Mouse (Mus musculus) thymus, postnatal 0 days (tissue): ENCODE data around the gene App. TPM values are rescaled to one million over a fixed set of nuclear protein-coding genes. Genes with fewer than 3 reads are reported as not detected.

Experiments used
- DNase-seq: peaks from one replicate; pipeline ENCODE4 v3.0.0-alpha.2; 2015; ENCODE audit warnings: low spot score
- polyA plus RNA-seq: library from polyadenylated mRNA; unstranded; fragments of >200 nt; fragmentation: Nextera tagmentation; extraction: Ambion mirVana; gene quantifications from 2 replicates; pipeline ENCODE4 v1.2.1, GENCODE M21; 2015

The App gene
- polyA plus RNA-seq, 1 experiment from 2014 or later = 37.1 TPM

DNA sequence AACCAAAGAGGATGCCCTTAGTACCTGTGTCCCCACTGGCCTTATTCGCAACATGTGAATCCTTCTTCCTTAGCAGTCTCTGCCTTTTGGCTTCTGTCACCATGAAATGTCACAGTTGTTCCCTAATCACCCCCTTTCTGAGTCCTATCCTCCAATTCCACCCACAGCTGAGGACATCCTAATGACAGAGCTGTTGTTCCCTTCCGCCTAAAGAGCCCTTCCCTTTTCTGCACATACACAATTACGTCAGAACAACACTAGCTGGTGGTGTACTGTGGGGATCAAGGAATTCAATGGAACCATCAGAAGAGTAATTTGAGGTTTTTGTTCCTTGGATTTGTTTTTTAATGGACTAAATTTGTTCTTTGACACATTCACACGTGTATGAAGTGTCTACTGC lies 48.9 kb downstream of the App start:
- DNase-seq = no peak

DNA sequence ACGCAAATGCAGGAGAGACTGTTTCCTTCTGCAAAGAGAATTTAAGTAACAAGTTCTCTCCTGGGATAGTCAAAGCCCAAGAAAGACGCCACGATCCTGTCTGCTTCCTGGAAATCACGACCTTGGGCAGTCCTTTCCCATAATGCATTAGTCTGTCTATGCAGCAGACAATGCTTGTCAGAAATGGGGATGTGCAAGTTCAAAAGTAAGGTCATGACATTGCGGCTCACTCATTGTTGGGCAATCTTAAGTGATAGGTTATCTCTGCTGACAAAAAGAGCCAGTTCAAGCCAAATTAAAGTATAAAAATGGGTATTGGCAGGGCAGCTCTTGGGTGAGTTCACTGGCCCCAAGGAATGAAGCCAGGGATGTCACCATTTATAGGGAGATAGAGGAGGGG lies 51.6 kb downstream of the App start:
- no peak for DNase-seq

DNA sequence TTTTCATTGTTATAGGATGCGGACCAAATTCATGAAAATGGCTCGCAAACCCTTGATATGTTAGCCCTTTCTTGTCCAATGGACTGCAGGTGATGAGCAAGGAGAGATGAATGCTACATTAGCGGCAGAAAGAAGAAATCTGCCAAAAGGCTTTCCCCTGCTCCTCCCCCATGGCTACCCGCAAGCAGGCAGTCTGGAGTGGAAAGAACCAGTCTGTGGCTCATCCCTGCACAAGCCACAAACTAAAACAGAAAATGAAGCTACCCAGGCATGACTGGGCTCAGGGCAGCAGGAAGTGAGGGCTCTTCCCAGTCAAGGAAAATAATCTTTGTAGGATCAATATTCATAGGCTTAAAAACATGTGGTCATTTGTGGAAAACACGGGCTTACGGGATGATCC lies 54.6 kb downstream of the App start:
- no peak for DNase-seq

DNA sequence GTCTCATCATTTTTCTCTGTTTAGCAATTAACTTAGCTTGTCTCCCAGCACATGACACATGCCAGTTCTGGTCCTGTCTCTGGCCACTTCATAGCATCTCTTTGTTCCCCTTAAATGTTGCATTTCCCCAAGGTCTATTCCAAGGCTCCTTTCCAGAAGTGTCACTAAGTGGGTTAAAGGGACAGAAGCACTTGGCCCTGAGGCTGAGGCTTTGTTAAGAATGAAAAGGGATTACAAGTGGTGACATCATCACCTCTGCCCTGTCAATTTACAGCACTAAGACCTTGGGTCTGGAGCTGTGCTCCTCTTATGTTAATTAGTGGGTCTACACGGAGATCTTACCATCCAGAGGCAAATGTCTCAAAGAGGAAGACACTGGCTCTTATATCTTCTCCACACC lies 56.0 kb downstream of the App start:
- DNase-seq = no peak

DNA sequence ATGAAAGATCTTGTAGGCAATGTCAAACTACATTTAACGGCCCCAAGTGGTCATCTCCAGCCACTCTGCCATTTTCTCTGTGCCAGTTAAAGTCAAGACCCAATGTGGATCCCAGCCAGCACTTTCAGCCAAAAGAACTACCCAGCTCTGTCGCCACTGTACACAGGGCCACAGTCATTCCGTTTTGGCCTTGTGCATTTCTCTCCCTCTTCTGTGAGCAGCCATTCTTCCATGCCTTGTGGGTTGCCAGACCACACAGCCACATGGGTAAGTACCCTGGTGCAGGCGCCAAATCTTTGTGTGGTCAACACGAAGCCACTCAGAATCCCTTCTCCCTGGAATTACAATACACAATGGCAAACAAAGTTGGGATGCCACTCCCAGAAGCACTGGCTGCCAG lies 57.7 kb downstream of the App start:
- DNase-seq = no peak

DNA sequence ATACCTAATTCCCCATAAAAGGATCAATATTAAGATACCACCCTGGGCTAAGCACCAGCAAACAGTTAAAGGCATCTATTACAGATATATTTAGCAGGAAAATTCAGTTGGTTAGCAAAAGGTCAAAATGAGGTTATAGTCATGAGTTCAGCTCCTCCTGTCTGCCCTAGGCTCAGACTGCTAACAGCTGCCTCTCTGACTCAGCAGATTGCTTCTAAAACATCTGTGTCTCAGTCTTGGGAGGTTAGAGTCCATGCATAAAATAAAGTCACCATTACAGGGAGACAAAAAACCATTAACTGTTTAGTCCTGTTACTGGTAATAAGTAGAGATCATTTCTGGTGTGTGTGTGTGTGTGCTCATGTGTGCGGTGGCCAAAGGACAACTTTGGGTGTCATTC lies 58.8 kb downstream of the App start:
- no peak for DNase-seq

DNA sequence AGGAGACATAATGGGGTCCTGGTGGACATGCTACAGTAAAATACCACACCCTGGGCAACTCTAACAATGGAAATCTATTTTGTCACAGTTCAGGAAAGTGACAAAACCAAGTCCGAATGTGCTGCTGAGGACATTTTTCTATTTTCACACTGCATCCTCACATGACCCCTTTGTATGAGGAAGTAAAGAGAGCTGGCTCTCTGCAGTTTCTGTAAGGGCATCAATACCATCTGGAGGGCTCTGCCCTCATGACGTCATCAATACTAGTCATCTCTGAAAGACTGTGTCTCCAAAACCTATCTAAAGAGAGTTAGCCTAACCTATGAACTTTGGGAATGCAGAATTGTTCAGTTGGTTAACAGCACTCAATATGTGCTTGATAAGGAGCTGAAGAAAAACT lies 59.6 kb downstream of the App start:
- no peak for DNase-seq

DNA sequence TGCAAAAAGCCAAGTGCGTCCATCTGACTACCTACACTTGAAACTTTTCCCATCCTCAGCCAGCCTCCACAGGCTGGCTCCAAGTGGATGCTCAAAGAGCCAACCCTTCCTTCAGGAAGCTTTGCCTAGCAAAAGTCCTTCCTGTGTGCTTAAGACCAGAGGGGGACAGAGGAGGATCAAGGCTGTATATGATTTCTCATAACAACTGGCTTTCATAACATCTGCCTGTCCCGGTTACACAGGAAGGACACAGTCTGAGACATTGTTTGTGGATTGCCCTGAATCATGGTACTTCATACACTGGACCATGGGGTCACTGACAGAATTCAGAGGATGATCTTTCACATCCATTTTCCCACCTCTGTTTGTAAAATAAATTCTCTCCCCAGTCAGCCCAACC lies 61.3 kb downstream of the App start:
- DNase-seq = no peak

DNA sequence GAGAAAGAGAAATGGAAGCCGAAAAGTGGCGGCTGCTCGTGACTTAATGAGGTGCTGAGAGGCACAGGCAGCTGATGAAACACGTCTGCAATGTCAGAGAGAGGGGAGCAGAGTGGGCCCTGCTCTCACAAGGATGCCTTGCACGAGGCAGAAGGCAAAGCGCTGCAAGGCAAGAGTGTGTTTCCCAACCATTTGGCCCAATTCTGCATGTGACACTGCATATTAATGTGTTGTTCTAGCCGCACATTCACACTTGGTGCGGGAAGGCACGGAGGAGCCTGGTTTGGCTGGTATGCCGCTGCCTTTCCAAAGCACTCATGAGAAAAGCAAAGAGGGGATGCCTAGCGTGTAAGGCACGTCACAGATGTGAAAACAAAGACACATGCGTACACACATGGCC lies 63.1 kb downstream of the App start:
- no peak for DNase-seq

DNA sequence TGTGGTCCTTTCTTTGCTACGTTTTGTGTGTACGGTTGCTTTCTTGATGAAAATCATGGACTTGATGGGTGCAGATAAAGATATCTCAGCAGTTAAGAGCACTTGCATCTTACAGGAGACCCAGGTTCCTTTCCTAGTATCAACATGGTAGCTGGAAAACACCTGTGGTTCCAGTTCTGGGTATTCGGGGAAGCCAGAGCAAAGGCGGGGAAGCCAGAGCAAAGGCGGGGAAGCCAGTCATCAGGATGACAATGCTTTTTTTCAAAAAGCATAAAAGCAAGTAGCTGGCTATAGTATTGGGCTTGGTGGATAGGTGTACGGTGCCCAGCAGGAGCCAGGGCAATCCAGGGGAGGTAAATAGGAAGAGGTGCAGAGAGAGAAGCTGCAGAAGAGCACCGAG lies 65.1 kb downstream of the App start:
- DNase-seq = no peak

DNA sequence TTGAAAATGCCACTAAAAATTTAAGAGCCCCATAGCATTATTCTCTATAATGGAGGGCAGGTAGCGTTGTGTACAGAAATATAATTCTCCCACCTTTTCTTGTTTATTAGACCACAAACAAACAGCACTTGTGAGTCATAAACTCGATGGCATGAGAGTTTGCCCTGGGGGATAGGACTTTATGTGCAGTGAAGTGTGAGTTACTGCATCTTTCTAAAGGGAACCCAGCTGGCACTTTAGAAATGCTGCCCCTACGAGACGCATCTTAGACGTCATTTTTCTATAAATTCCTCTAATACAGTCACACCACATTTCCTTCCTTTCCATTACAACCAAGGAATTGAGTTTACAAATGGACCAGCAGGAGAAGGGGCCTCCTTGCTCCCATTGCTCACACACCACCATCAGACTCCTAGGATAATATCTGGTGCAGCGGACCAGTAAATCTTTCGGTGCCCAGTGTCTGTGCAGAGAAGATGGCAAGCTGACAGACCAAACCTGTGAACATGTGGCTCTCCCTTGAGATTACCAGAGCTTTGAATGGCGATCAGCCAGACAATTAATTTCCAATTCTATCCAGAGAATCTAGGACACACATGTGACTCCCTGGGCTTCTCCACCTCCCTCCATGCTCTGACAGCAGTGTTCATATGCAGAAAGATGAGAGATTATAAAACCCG lies 66.8 kb downstream of the App start:
- DNase-seq = no peak

DNA sequence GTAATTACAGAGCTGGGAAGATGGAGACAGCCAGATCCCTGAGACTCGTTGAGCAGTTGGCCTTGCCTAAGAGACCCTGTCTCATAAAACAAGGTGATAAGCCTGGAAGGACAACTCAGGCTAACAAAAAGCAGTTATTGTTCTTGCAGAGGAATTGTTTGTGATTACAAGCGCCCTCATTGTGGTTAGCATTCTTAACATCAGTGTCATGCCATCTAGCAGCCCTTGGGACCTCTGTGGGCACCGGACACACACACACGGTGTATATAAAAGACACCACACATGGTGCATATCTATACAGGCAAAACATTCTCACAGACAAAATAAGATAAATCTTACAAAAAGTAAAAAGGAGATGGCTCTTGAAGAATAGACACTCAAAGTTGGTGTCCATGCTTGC lies 68.0 kb downstream of the App start:
- no peak for DNase-seq

DNA sequence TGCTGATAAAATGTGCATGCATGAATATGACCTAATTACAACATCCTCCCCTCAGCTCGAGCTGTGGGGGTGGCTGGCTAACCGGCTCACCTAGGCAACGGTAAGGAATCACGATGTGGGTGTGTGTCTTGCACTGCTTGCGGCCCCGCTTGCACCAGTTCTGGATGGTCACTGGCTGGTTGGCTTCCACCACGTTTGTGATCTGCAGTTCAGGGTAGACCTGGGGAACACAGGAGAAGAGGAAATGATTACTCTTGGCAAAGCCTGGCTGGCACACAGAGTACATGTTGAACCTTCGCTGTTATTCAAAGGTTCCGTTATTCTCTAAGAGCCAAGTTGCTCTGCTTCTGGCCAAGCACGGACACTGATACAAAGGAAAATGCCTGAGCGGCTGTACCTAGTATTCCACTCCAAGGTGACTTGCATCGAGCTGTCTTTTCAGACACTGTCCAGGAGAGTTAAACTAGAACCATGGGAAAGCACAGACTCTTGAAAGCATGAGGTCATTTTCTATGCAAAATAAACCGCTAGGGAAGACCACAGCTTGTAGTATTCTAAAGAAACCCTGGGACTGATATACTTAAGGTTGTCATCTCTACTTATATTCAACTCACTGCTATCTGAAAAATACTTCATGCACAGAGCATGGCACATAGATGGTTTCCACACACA lies 70.3 kb downstream of the App start:
- no peak for DNase-seq

DNA sequence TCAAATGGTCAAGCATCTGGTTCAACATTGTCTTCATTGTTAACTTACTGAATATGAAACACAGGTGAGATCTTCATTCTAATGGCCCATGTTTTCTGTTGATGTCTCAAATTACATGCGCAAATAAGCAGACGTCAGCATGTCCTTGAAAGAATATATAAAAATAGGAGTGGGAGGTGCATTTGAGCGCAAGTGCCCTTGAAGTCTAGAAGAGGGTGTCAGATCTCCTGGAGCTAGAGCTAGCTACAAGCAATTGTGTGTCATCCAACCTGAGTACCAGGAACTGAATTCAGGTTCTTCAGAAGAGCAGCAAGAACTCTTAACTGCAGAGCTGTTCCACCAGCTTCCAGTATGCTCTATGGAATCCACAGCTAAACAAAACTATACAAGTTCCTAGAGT lies 72.0 kb downstream of the App start:
- no peak for DNase-seq

DNA sequence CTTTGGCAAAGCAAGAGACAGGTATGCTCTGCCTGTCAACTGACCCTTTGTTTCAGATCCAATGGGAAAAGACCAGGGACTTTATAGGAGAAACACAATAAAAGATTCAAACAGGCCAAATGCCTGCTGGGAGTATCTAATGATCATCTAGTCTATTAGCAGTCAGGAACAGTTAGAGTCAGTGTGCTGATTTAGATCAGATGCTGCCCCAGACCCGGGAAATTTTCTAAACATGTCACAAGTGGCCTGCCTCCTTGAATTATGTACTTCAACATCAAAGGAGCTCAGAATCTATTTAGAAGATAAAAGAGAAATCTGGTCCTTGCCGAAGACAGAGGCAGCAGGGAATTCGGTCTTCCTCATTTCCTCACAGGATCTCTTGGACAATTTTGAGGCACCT lies 72.8 kb downstream of the App start:
- DNase-seq = no peak

DNA sequence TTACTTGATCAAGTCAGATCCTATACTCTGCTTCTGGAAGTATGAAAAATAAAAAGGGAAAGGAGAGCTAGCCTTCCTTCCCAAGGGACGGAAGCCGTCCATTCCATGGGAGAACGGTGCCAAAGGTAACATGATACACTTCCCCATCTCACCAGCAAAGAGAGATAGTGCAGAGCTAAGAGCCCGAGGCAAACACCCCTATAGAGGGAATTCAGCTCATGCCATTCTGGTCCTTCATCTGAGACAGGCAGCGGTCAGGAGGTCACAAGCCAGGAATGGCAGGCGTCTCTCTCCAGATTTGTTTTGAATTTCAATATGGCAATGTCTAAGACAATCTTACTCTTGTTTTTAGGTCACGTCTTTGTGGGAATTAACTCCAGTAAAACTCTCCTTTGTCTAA lies 74.1 kb downstream of the App start:
- DNase-seq = no peak

DNA sequence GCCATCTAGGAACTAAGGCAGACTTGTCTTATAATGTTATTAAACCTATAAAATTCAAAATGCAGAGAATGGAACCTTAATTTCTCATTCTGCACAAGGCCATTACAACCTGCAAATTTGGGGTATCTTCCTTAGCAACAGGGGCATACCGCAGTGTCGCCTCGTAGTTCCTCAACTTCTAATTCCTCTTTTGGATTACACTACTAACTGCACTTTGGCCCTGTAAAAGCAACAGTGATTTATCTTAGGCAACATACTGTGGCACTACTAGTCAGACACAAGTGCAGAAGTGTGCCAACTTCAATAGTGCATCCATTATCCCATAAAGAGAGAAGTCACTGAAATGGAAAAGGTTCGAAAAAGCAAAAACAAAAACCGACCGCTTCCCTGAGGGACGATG lies 74.5 kb downstream of the App start:
- no peak for DNase-seq

DNA sequence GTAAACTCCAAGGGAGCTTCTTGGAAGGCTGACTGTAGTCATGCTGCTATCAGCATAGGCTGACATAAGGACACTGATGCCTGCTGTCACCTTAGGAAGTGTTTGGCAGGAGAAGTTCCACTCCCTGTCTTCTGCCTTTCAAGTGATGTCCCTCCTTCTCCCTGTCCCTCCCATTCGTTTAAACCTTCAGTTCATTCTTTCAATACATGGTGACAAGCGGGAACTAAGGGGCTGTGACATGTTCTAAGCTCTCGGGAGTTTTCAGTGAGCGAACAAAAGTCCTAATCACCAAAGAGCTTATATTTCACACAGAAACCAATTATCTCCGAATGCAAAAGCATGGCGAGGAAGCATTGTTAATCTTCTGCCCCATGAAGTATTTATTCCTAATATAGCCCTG lies 77.2 kb downstream of the App start:
- DNase-seq = no peak

DNA sequence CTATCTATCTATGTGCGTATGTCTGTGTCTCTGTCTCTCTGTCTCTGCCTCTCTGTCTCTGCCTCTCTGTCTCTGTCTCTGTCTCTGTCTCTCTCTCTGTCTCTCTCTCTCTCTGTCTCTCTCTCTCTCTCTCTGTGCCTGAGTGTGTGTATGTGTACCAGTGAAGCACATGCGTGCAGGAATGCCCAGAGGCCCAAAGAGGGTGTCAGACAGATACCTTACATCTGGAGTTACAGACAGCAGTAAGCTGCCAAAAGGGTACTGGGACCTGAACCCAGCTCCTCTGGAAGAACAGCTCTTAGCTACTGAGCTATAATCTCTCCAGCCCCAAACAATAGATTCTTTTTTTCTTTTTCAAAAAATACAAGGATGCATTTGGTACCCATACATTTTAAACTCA lies 77.6 kb downstream of the App start:
- no peak for DNase-seq

DNA sequence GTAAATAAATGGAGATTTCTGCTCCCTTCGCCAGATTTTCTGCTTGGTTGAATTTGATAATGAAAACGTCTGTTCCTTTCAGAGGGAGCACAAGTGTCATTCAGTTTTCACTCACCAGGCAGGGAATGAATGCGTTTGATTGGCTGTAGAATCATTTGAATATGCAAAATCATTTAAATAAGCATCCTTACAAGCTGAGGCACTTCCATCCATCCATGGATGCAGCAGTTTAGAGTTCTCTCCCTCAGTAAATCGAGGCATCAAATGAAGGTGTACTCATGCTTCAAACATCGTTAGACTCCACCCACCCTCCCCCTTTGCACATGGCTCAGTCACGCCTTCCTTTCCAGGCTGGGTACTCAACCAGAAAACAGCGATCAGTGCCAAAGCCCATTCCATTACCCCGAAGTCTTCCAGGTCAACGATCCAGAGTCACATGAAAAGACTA lies 80.9 kb downstream of the App start:
- no peak for DNase-seq

DNA sequence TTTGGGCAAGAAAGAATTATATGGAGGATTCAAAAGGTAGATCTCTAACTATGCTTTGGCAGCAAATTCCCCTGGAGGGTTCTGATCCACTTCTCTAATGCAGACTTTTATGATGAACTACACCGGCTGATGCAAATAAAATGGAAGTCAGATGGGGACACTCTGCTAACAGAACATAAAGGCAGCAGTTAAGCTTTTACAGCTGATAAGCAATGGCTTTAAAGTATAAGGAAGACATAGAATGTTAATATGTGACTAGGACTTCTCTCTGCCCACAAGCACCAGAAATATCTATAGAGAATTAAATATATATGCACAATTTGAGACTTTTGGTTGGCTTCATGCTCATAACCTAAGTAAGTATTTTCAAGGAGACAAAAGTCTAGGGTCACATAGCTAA lies 81.4 kb downstream of the App start:
- DNase-seq = no peak

DNA sequence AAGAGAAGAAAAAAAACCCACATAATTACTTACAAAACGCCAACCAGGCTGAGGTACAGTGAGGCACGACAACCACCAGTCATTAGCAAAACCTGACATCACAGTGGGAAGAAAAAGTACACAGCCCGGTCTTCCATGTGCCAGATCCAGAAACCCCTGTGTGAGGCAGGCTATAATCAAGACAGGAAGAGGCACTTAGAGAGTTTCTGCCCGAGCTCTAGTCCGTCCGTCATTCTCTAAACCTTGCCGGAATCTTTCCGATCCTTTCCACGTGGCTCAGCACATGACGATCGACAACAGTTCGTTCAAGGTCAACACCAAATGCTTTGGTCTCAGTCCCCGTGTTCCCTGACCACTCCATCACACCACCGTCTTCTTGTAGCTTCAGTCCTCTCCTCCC lies 82.6 kb downstream of the App start:
- no peak for DNase-seq

DNA sequence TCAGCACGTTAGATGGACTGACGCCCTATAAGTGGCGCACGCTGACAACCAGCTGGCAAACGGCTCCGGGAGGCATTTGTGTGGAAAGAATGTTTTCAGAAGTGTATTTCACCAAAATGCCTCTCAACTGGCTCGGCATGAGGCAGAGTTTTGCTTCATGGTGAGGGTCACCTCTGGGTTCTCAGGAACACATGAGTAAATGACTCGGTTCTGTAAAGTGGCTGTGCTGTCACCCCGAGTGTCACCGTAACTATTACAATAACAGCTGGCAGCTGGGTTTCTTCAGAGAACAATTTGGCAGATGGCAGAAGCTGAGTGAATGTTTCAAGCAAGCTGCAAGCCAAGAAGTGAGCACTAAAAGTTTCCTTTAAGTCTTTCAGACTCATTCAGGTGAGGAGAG lies 85.4 kb downstream of the App start:
- DNase-seq = no peak

DNA sequence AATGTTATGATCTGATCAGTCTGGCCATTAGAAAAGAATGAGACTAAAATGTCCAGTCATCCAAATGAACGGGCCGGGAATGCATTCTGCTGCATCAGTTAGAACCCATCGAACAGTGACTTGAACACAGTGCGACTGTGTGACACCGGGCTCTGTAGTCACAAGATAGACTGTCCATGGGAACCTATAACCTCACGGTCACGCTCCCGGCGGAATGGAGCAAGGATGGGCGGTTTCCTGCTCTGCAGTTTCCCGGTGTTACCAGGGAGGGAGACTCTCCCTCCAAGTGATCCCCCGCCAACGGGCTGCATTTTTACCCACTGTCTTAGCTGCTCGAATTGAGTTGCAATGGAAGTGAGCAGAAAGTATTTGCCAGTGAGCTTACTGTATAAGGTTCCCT lies 87.3 kb downstream of the App start:
- no peak for DNase-seq
